Mouse (Mus musculus): Measurements from ENCODE around the gene Acot6. TPM values are rescaled to one million over a fixed set of nuclear protein-coding genes. Genes with fewer than 3 reads are reported as not detected.

Gene Acot6
- total RNA-seq, 2 experiments from 2014 or later: 5.2 to 5.5 TPM

- DNase-seq (ENCODE audit: low spot score in 2 of 2): no peak
Observed at GRCm38 (mm10) chr12:84151911-84152310, 51.5 kb downstream of the Acot6 start.

GRCm38 (mm10) chr12:84152352-84153190, 52.1 kb downstream of the Acot6 start:
- no peak for DNase-seq (ENCODE audit: low spot score in 2 of 2)

- no peak for DNase-seq (ENCODE audit: low spot score in 2 of 2)
Observed at GRCm38 (mm10) chr12:84153414-84153813, 53.0 kb downstream of the Acot6 start.

GRCm38 (mm10) chr12:84154786-84155522, 54.5 kb downstream of the Acot6 start:
- DNase-seq (ENCODE audit: low spot score in 2 of 2): no peak

GRCm38 (mm10) chr12:84155523-84155871, 55.0 kb downstream of the Acot6 start:
- DNase-seq (ENCODE audit: low spot score in 2 of 2): no peak

- no peak for DNase-seq (ENCODE audit: low spot score in 2 of 2)
Observed at GRCm38 (mm10) chr12:84156210-84156609, 55.8 kb downstream of the Acot6 start.

- DNase-seq (ENCODE audit: low spot score in 2 of 2): no peak
Observed at GRCm38 (mm10) chr12:84158156-84158555, 57.7 kb downstream of the Acot6 start.

- DNase-seq (ENCODE audit: low spot score in 2 of 2): no peak
Observed at GRCm38 (mm10) chr12:84160491-84160890, 60.0 kb downstream of the Acot6 start.

Other genes starting within 250 kb of the Acot6 start
- 10 to 100 TPM; 38.0 TPM for gene Numb, start 178.7 kb upstream of the Acot6 start, total RNA-seq (2021)
- 10 to 100 TPM; 15.7 to 16.9 TPM for gene Riox1, start 150.0 kb upstream of the Acot6 start, total RNA-seq (2021)
- gene Heatr4, start 115.8 kb upstream of the Acot6 start, total RNA-seq (2021): under 1 TPM in 1 of 2 experiments, not detected in 1; 0.10 TPM
- gene Acot2, start 112.8 kb upstream of the Acot6 start, total RNA-seq (2021): 10 to 100 TPM; 15.8 to 17.2 TPM
- 10 to 100 TPM; 21.0 to 28.4 TPM for gene Acot1, start 91.2 kb upstream of the Acot6 start, total RNA-seq (2021)
- gene Acot4, start 62.3 kb upstream of the Acot6 start, total RNA-seq (2021): 1 to 10 TPM; 2.7 to 3.9 TPM
- 1 to 10 TPM in 1 of 2 experiments, not detected in 1; 1.3 TPM for gene Gm49366, start 61.7 kb upstream of the Acot6 start, total RNA-seq (2021)
- 1 to 10 TPM; 3.1 to 3.4 TPM for gene Acot3, start 48.5 kb upstream of the Acot6 start, total RNA-seq (2021)
- gene Acot5, start 31.3 kb upstream of the Acot6 start, total RNA-seq (2021): 1 to 10 TPM; 6.0 to 6.5 TPM
- 10 to 100 TPM; 96.6 to 97.1 TPM for gene Dnal1, start 13.7 kb downstream of the Acot6 start, total RNA-seq (2021)
- 1 to 10 TPM; 2.9 to 3.0 TPM for gene Pnma1, start 47.8 kb downstream of the Acot6 start, total RNA-seq (2021)
- gene Elmsan1, start 118.2 kb downstream of the Acot6 start, total RNA-seq (2021): 10 to 100 TPM; 26.9 to 31.3 TPM
- 10 to 100 TPM; 38.7 to 41.7 TPM for gene Ptgr2, start 184.6 kb downstream of the Acot6 start, total RNA-seq (2021)
- gene Zfp410, start 216.2 kb downstream of the Acot6 start, total RNA-seq (2021): 10 to 100 TPM; 34.2 to 37.1 TPM

Measured in layer of hippocampus, adult 18-20 months (tissue).